Mouse (Mus musculus) spleen, postnatal 36 days (tissue): ENCODE measurements at regions not wholly inside any gene's neighbourhood (a gene's known extent, or its start where the extent isn't known, plus 50 kb on each side); places are given as distances from the start of the nearest gene placed in this dataset.
"Not testable (repeated sequence)": the region's sequence is repeated elsewhere in the genome, so short reads cannot be mapped to it uniquely, and the experiment has no call there.

Source experiments
- DNase-seq, 2 experiments: peaks; one replicate each; pipeline ENCODE4 v3.0.0; 2022; ENCODE audit warnings: low spot score in 2 of 2, mixed read lengths in 1 of 2

- DNase-seq, result no peak
These were observed 148.9 kb upstream of the Ddhd1 start for GRCm38 (mm10) chr14:45806726-45807280.

GRCm38 (mm10) chr14:45807767-45808166, 149.8 kb upstream of the Ddhd1 start:
- DNase-seq, result no peak

- no peak for DNase-seq
These were observed 151.5 kb upstream of the Ddhd1 start for GRCm38 (mm10) chr14:45809491-45809890.

- DNase-seq, result no peak
These were observed 152.2 kb upstream of the Ddhd1 start for GRCm38 (mm10) chr14:45810101-45810500.

- no peak for DNase-seq
These were observed 152.7 kb upstream of the Ddhd1 start for GRCm38 (mm10) chr14:45810630-45811029.

- DNase-seq, result no peak
These were observed 157.7 kb upstream of the Ddhd1 start for GRCm38 (mm10) chr14:45815598-45815997.

GRCm38 (mm10) chr14:45816611-45817010, 158.7 kb upstream of the Ddhd1 start:
- not testable (repeated sequence) for DNase-seq

GRCm38 (mm10) chr14:45817756-45818155, 159.8 kb upstream of the Ddhd1 start:
- no peak for DNase-seq

- DNase-seq, result no peak
These were observed 166.7 kb upstream of the Ddhd1 start for GRCm38 (mm10) chr14:45824601-45825000.

- DNase-seq, result no peak
These were observed 168.1 kb upstream of the Ddhd1 start for GRCm38 (mm10) chr14:45826023-45826422.

- DNase-seq, result no peak
These were observed 169.2 kb upstream of the Ddhd1 start for GRCm38 (mm10) chr14:45827096-45827495.

GRCm38 (mm10) chr14:45830457-45830856, 172.5 kb upstream of the Ddhd1 start:
- no peak for DNase-seq

GRCm38 (mm10) chr14:45837039-45837438, 179.1 kb upstream of the Ddhd1 start:
- DNase-seq, result no peak

GRCm38 (mm10) chr14:45843829-45844228, 185.9 kb upstream of the Ddhd1 start:
- no peak for DNase-seq

GRCm38 (mm10) chr14:45850588-45850987, 192.6 kb upstream of the Ddhd1 start:
- no peak for DNase-seq

GRCm38 (mm10) chr14:45878428-45878827, 220.5 kb upstream of the Ddhd1 start:
- DNase-seq, result no peak

GRCm38 (mm10) chr14:45920783-45921182, 262.8 kb upstream of the Ddhd1 start:
- no peak for DNase-seq

GRCm38 (mm10) chr14:45943581-45943980, 285.6 kb upstream of the Ddhd1 start:
- DNase-seq, result no peak

- DNase-seq, result no peak
These were observed 286.2 kb upstream of the Ddhd1 start for GRCm38 (mm10) chr14:45944101-45944500.

- no peak for DNase-seq
These were observed 286.6 kb upstream of the Ddhd1 start for GRCm38 (mm10) chr14:45944506-45944905.

- DNase-seq, result no peak
These were observed 298.7 kb upstream of the Ddhd1 start for GRCm38 (mm10) chr14:45956624-45957023.

GRCm38 (mm10) chr14:45962474-45962873, 304.5 kb upstream of the Ddhd1 start:
- DNase-seq, result no peak

- DNase-seq, result no peak
These were observed 306.1 kb upstream of the Ddhd1 start for GRCm38 (mm10) chr14:45964043-45964442.

- no peak for DNase-seq
These were observed 325.4 kb upstream of the Ddhd1 start for GRCm38 (mm10) chr14:45983206-45983857.
